Mouse (Mus musculus): Measurements from ENCODE around the gene Col24a1.

DNA sequence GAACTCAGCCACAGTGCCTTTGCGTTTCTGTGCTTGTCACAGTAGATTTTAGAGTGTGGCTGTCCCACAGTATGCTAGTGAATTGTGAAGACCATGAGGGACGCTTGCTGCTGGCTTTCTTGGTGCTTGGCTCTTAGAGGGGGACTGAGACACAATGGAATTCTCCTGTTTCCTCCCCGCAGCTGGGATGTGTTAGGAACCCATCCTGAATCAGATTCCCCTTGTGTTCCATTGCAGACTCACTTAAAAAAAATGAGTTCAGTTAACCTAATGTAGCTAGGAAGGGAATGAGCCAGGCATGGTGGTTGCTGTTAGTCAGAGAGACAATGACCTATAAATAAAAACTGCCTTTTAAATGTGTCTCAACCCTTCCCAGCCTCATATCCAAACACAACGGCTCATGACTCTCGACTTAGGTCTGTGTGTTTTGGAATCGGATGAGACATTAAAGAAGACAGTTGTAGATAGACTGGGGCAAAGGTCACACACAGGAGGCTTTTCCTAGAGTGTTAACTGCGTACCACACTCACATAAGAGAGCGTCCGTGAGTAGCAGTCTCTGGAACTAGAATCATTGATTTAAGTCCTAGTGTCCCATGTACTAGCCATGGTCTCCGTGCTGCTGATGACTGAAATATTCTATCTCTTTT, 47.7 kb downstream of the Col24a1 start:
- TF ChIP-seq CTCF (IDR thresholded peaks at IDR 0.05): no peak
- no peak for TF ChIP-seq EP300 (IDR thresholded peaks at IDR 0.05)

All from lung, postnatal 0 days (tissue).